Mouse (Mus musculus) cortical plate, adult 2 months (tissue): ENCODE measurements around the gene Pkm.

Experiments
- CTCF ChIP-seq: fragments of 200-500 bp; IDR thresholded peaks from 2 replicates; pipeline ENCODE4 v1.5.1; 2011; ENCODE audit warnings: mild to moderate bottlenecking, control low read depth, low read length; ENCODE audit not compliant: insufficient read depth; ENCODE audit errors: extremely low read depth
- POLR2A ChIP-seq: fragments of 200-500 bp; IDR thresholded peaks from 2 replicates; pipeline ENCODE4 v1.6.1; 2011; ENCODE audit warnings: mild to moderate bottlenecking, low read length, control low read depth; ENCODE audit not compliant: insufficient read depth; ENCODE audit errors: extremely low read depth

DNA sequence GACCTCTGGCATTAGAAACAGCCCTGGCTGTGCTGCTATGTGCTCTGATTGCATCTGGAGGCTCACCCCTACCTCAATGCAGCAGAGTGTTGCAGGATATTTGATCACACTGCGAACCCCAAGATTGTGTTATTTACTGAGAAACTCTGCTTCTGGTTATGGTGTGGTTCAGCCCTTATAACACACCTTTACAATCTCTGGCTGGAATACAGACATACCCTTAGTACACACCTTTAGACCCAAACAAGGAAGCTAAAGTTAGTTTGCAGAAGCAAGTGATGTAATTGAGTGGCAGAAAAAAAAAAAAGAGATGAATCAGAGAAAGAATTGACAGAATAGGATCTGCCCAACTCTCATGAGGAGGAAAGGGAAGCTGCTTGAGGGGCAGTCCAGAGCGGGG, 45.2 kb upstream of the Pkm start:
- TF ChIP-seq POLR2A (no peak), CTCF (no peak)
